Mouse (Mus musculus) stomach, embryonic 14.5 days (tissue): ENCODE measurements around the gene Rsph4a. TPM values are rescaled to one million over a fixed set of nuclear protein-coding genes. Genes with fewer than 3 reads are reported as not detected.
A peak's percentile ranks its signal among the peaks of the same experiment; 100 is the strongest.

ENCODE experiments used
- ATAC-seq: fragments of 200-750 bp; cut with Nextera tagmentation; 2 replicates; pipeline ENCODE4 v1.8.0; 2017; ENCODE audit warnings: low read depth, moderate TSS enrichment; ENCODE audit not compliant: insufficient number of reproducible peaks, insufficient read depth, low FRiP score
- H3K27ac ChIP-seq: fragments of 300-500 bp; sonication (generic); 2 replicates; pipeline ENCODE4 v1.5.1; 2014; ENCODE audit warnings: mild to moderate bottlenecking, low read length, moderate library complexity, mixed read lengths
- H3K27me3 ChIP-seq: fragments of 300-500 bp; sonication (generic); 2 replicates; pipeline ENCODE4 v1.6.1; 2014; ENCODE audit warnings: low read length, control low read depth, mixed read lengths; ENCODE audit not compliant: control insufficient read depth, insufficient read depth
- H3K36me3 ChIP-seq: fragments of 300-500 bp; sonication (generic); 2 replicates; pipeline ENCODE4 v1.6.1; 2014; ENCODE audit warnings: mild to moderate bottlenecking, control low read depth, low read length, moderate library complexity, mixed read lengths; ENCODE audit not compliant: control insufficient read depth, insufficient read depth
- H3K4me1 ChIP-seq: fragments of 300-500 bp; sonication (generic); 2 replicates; pipeline ENCODE4 v1.6.1; 2014; ENCODE audit warnings: low read length, control low read depth, mixed read lengths; ENCODE audit not compliant: control insufficient read depth, insufficient read depth
- H3K4me2 ChIP-seq: fragments of 300-500 bp; sonication (generic); replicated peaks from 2 replicates; pipeline ENCODE4 v1.6.1; 2014; ENCODE audit warnings: low read depth, low read length, control low read depth
- H3K4me3 ChIP-seq: fragments of 300-500 bp; sonication (generic); 2 replicates; pipeline ENCODE4 v1.5.1; 2014; ENCODE audit warnings: low read depth, low read length, control low read depth
- H3K9ac ChIP-seq: fragments of 300-500 bp; sonication (generic); replicated peaks from 2 replicates; pipeline ENCODE4 v1.6.1; 2014; ENCODE audit warnings: low read depth, mild to moderate bottlenecking, control low read depth, low read length, moderate library complexity, mixed read lengths
- H3K9me3 ChIP-seq: fragments of 300-500 bp; sonication (generic); 2 replicates; pipeline ENCODE4 v1.6.1; 2016; ENCODE audit warnings: low read depth, low read length, control low read depth; ENCODE audit not compliant: control insufficient read depth
- WGBS: fragments of 180-500 bp; shearing (Covaris S2); extraction: QIAGEN DNeasy Blood & Tissue Kit; methylation state at CpG from one replicate; pipeline ENCODE4 v1.1.7; 2014; 5-methylcytosine and 5-hydroxymethylcytosine counted together
- polyA plus RNA-seq: library from polyadenylated mRNA; unstranded; fragments of >200 nt; fragmentation: Nextera tagmentation; extraction: Ambion mirVana; gene quantifications from 2 replicates; pipeline ENCODE4 v1.2.1, GENCODE M21; 2014

Gene Rsph4a
- polyA plus RNA-seq, 1 experiment from 2014 or later = 0.14 TPM

- no peaks in the 10 kb centered on the region for H3K9me3 ChIP-seq
- H3K27me3 ChIP-seq = no peaks in the 10 kb centered on the region
- H3K4me1 ChIP-seq = no peaks in the 10 kb centered on the region
- no peak for ATAC-seq
- H3K4me2 ChIP-seq = no peak overlapping the region
- no peak overlapping the region for H3K27ac ChIP-seq
- no peak overlapping the region for H3K9ac ChIP-seq
- H3K4me3 ChIP-seq = no peak overlapping the region
- peaks cover 34% of the 10 kb centered on the region; the same call in 1 of the 2 replicates for H3K36me3 ChIP-seq
These were observed 35.8 kb downstream of the Rsph4a start for GRCm38 (mm10) chr10:33940702-33941101.

GRCm38 (mm10) chr10:33945390-33945789 is 40.5 kb downstream of the Rsph4a start:
- no peak overlapping the region for H3K9ac ChIP-seq
- no peak overlapping the region for H3K4me3 ChIP-seq
- no peaks in the 10 kb centered on the region for H3K9me3 ChIP-seq
- H3K36me3 ChIP-seq = peaks cover 24% of the 10 kb centered on the region; the same call in 1 of the 2 replicates
- peaks cover 5% of the 10 kb centered on the region; the same call in 1 of the 2 replicates for H3K4me1 ChIP-seq
- no peak for ATAC-seq
- no peak overlapping the region for H3K4me2 ChIP-seq
- no peaks in the 10 kb centered on the region for H3K27me3 ChIP-seq
- 87% methylated on average over 3 of the region's 3 CpGs for WGBS
- H3K27ac ChIP-seq = no peak overlapping the region

DNA sequence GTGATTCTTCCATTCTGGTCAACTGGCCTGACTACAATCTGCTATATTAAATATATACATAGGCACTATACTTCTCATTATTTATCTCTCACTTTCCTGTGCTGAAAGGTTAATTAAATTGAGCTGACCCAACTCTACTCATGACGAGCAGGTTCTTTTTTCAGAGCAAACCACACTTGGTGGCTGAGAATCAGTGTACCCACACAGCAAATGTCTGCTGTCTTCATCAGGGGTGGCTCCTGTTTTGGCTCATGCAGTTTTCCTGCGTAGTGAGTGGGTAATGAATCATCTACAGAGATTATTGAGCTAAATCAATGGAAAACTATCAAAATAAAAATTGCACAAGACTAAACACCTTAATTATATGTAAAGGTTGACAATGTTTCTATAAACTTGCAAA is 41.4 kb downstream of the Rsph4a start:
- Histone ChIP-seq H3K27ac (no peak overlapping the region), H3K4me2 (no peak overlapping the region), H3K9me3 (no peaks in the 10 kb centered on the region), H3K9ac (no peak overlapping the region), H3K36me3 (peaks cover 21% of the 10 kb centered on the region; the same call in 1 of the 2 replicates), H3K4me1 (peaks cover 6% of the 10 kb centered on the region; the same call in 1 of the 2 replicates), H3K4me3 (no peak overlapping the region), H3K27me3 (no peaks in the 10 kb centered on the region)
- WGBS = 78% methylated on average over 2 of the region's 2 CpGs
- no peak for ATAC-seq

DNA sequence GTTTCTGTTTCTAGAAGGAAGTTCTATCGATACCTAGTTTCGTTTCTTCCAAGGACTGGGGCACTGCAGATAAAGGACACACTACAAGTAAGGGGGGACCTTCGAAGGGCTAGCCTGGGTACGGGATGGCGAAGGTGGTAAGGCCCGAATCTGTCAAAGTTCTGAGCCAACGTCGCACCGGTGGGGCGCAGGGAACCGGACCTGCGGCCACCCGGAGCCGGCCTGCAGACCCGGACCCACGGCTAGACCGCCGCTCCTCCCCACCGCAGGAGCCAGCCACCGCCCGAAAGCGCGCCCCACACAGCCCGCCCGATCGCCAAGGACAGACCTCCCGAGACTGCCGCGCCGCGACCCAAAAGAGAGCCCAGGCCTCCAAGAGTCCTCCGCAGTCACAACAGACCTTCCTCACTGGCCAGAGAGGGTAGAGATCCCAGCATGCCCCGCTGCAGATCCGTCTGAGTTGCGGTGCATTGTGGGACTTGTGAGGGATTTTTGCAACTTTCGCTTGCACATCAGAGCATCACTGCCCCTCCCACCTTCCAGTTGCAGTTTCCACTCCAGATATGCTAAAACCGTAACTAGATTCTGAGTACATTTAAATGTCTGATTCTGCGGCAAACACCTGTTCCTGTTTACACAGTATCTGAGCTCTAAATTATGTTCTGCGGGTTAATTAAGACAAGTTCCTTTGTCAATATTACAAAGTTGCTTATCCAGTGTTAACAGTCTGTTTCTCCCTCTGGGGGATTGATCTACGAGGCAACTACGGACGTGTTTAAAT is 46.1 kb downstream of the Rsph4a start, which contains the start of gene Zup1:
TSS of gene Zup1 (minus strand) at position 467 of the 781 bp plus-strand sequence.
- peaks cover 6% of the 10 kb centered on the region; the same call in 1 of the 2 replicates for H3K4me1 ChIP-seq

GRCm38 (mm10) chr10:33952509-33952908 is 47.6 kb downstream of the Rsph4a start:
- no peak overlapping the region for H3K9ac ChIP-seq
- no peaks in the 10 kb centered on the region for H3K27me3 ChIP-seq
- H3K36me3 ChIP-seq = peaks cover 4% of the 10 kb centered on the region; the same call in 1 of the 2 replicates
- WGBS = 58% methylated on average over 3 of the region's 3 CpGs
- H3K4me3 ChIP-seq = no peak overlapping the region
- H3K4me1 ChIP-seq = peaks cover 6% of the 10 kb centered on the region; the same call in 1 of the 2 replicates
- H3K27ac ChIP-seq = no peak overlapping the region
- no peaks in the 10 kb centered on the region for H3K9me3 ChIP-seq
- no peak for ATAC-seq
- H3K4me2 ChIP-seq = no peak overlapping the region

More for the DNA sequence above, 46.1 kb downstream of the Rsph4a start, which contains the start of gene Zup1:
- no peaks in the 10 kb centered on the region for H3K27me3 ChIP-seq
- ATAC-seq = peak; percentile 96
- 2% methylated on average over 42 of the region's 42 CpGs for WGBS
- peak within 1 kb of the TSS; percentile 70 for H3K4me3 ChIP-seq
- peaks cover 4% of the 10 kb centered on the region; the same call in 1 of the 2 replicates for H3K36me3 ChIP-seq
- H3K27ac ChIP-seq = peak within 1 kb of the TSS; percentile 68; the same call in 1 of the 2 replicates
- peak within 1 kb of the TSS; percentile 80 for H3K9ac ChIP-seq
- H3K4me2 ChIP-seq = peak within 1 kb of the TSS; percentile 70
- no peaks in the 10 kb centered on the region for H3K9me3 ChIP-seq

Other genes starting within 250 kb of the Rsph4a start
- gene Sult3a2, start 118.4 kb upstream of the Rsph4a start, polyA plus RNA-seq = not detected in 2 replicates
- gene Sult3a1, start 47.4 kb upstream of the Rsph4a start, polyA plus RNA-seq = not detected in 2 replicates
- 25.9 and 26.5 TPM in 2 replicates for gene Zup1, start 46.2 kb downstream of the Rsph4a start, polyA plus RNA-seq
- gene Rwdd1, start 114.5 kb downstream of the Rsph4a start, polyA plus RNA-seq = 134 and 137 TPM in 2 replicates
- gene Trappc3l, start 132.5 kb downstream of the Rsph4a start, polyA plus RNA-seq = not detected in 2 replicates
- gene Calhm4, start 139.2 kb downstream of the Rsph4a start, polyA plus RNA-seq = not detected in 2 replicates
- gene Calhm5, start 191.4 kb downstream of the Rsph4a start, polyA plus RNA-seq = 0.76 and 0.95 TPM in 2 replicates
- gene Calhm6, start 222.9 kb downstream of the Rsph4a start, polyA plus RNA-seq = 1.1 and 2.3 TPM in 2 replicates